Mouse (Mus musculus) lung, embryonic 15.5 days (tissue): ENCODE results near the gene Dmbx1. TPM values are rescaled to one million over a fixed set of nuclear protein-coding genes. Genes with fewer than 3 reads are reported as not detected.

ENCODE experiments used
- ATAC-seq: fragments of 200-750 bp; cut with Nextera tagmentation; 2 replicates; pipeline ENCODE4 v1.8.0; 2017; ENCODE audit warnings: moderate number of reproducible peaks, borderline replicate concordance; ENCODE audit not compliant: low FRiP score, low TSS enrichment; ENCODE audit errors: extremely low read depth
- H3K27ac ChIP-seq: fragments of 300-500 bp; sonication (generic); 2 replicates; pipeline ENCODE4 v1.5.1; 2015; ENCODE audit warnings: moderate library complexity, mild to moderate bottlenecking, inconsistent platforms
- H3K27me3 ChIP-seq: fragments of 300-500 bp; sonication (generic); 2 replicates; pipeline ENCODE4 v1.6.1; 2015; ENCODE audit warnings: inconsistent platforms
- H3K36me3 ChIP-seq: fragments of 300-500 bp; sonication (generic); 2 replicates; pipeline ENCODE4 v1.6.1; 2015; ENCODE audit warnings: inconsistent platforms
- H3K4me1 ChIP-seq: fragments of 300-500 bp; sonication (generic); 2 replicates; pipeline ENCODE4 v1.6.1; 2015; ENCODE audit warnings: inconsistent platforms
- H3K4me2 ChIP-seq: fragments of 300-500 bp; sonication (generic); 2 replicates; pipeline ENCODE4 v1.6.1; 2015; ENCODE audit warnings: inconsistent platforms, mild to moderate bottlenecking, moderate library complexity
- H3K4me3 ChIP-seq: fragments of 300-500 bp; sonication (generic); 2 replicates; pipeline ENCODE4 v1.5.1; 2015; ENCODE audit warnings: mild to moderate bottlenecking, inconsistent platforms
- H3K9ac ChIP-seq: fragments of 300-500 bp; sonication (generic); 2 replicates; pipeline ENCODE4 v1.6.1; 2015; ENCODE audit warnings: inconsistent platforms
- H3K9me3 ChIP-seq: fragments of 300-500 bp; sonication (generic); 2 replicates; pipeline ENCODE4 v1.6.1; 2016; ENCODE audit warnings: inconsistent platforms
- WGBS: fragments of 180-500 bp; shearing (Covaris S2); methylation state at CpG from one replicate; pipeline ENCODE4 v1.1.7; 2015; 5-methylcytosine and 5-hydroxymethylcytosine counted together
- polyA plus RNA-seq: library from polyadenylated mRNA; unstranded; fragments of >200 nt; fragmentation: Nextera tagmentation; extraction: Ambion mirVana; gene quantifications from 2 replicates; pipeline ENCODE4 v1.2.1, GENCODE M21; 2015

Gene Dmbx1
- polyA plus RNA-seq, 1 experiment from 2014 or later, result 0.05 TPM

GRCm38 (mm10) chr4:115962671-115963412, 23.1 kb upstream of the Dmbx1 start:
- Histone ChIP-seq H3K4me1 (peaks cover 18% of the 10 kb centered on the region), H3K4me2 (peak overlapping the region; percentile 94), H3K9me3 (no peaks in the 10 kb centered on the region), H3K36me3 (no peaks in the 10 kb centered on the region), H3K9ac (peak overlapping the region; percentile 80), H3K27ac (no peak overlapping the region), H3K4me3 (peak overlapping the region; percentile 71), H3K27me3 (peaks cover 78% of the 10 kb centered on the region)
- WGBS, result under 1% methylated on average over 79 of the region's 79 CpGs
- ATAC-seq, result peak; percentile 83; the same call in 1 of the 2 replicates

DNA sequence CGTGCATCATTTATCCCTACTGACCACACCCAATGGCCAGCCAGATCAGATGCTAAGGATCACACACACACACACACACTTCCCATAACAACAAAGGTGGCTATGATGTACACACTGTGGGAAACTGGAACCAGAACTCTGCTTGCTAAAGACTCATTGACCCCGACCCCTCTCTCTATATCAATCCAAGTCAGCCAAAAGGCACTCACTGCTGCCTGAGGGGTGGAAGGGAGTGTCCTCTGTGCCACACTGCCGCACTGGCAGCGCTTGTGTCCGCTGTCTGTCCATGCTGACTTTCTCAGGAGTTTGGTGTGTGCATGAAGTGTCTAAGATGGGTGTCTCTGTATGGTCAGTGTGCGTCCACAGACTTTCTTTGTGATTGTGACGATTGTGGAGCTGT, 22.3 kb upstream of the Dmbx1 start:
- Histone ChIP-seq H3K36me3 (no peaks in the 10 kb centered on the region), H3K27me3 (peaks cover 77% of the 10 kb centered on the region), H3K4me3 (no peak overlapping the region), H3K4me1 (peaks cover 18% of the 10 kb centered on the region), H3K27ac (no peak overlapping the region), H3K9me3 (no peaks in the 10 kb centered on the region), H3K4me2 (peak overlapping the region; percentile 94; the same call in 1 of the 2 replicates), H3K9ac (no peak overlapping the region)
- WGBS, result 12% methylated on average over 7 of the region's 7 CpGs
- ATAC-seq, result no peak

DNA sequence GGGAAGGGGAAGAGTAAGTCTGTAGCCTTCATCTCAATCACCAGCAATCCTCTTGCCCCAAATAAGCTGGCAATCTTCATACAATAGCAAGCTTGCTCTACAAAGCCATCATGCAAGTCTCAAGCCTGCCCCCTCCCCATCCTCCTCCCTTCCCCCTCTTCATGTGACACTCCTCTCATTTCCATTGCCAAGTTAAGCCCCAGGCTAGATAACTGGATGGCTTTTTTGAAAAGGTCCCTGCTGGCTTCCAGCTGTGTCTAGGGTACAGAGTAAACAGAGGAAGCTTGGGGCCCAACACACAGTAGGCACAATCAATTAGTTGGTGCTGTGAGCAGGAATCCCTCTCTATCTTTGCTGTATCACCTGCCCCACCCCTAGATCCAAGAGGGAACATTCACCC, 19.8 kb upstream of the Dmbx1 start:
- Histone ChIP-seq H3K9me3 (no peaks in the 10 kb centered on the region), H3K36me3 (no peaks in the 10 kb centered on the region), H3K27me3 (peaks cover 83% of the 10 kb centered on the region), H3K4me1 (peaks cover 18% of the 10 kb centered on the region), H3K4me2 (no peak overlapping the region), H3K9ac (no peak overlapping the region), H3K27ac (no peak overlapping the region), H3K4me3 (no peak overlapping the region)
- no peak for ATAC-seq

DNA sequence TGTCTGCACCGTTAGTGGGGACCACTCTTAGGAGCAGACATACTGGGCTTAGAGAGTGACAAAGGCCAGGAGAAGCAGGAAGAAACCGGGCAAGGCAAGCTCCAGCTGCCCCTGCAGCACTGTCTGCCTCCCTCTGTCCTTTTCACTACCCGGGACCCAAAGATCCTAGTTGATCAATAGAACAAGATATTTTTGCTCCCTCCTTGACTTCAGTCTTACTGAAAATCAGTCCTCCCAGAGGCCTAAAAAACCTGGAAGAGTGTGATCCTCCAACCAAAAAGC, 15.7 kb upstream of the Dmbx1 start:
- Histone ChIP-seq H3K9me3 (no peaks in the 10 kb centered on the region), H3K36me3 (no peaks in the 10 kb centered on the region), H3K4me2 (no peak overlapping the region), H3K4me1 (no peaks in the 10 kb centered on the region), H3K27me3 (peaks cover 84% of the 10 kb centered on the region), H3K4me3 (no peak overlapping the region), H3K27ac (no peak overlapping the region), H3K9ac (no peak overlapping the region)
- WGBS, result 9% methylated on average over 3 of the region's 3 CpGs
- no peak for ATAC-seq

DNA sequence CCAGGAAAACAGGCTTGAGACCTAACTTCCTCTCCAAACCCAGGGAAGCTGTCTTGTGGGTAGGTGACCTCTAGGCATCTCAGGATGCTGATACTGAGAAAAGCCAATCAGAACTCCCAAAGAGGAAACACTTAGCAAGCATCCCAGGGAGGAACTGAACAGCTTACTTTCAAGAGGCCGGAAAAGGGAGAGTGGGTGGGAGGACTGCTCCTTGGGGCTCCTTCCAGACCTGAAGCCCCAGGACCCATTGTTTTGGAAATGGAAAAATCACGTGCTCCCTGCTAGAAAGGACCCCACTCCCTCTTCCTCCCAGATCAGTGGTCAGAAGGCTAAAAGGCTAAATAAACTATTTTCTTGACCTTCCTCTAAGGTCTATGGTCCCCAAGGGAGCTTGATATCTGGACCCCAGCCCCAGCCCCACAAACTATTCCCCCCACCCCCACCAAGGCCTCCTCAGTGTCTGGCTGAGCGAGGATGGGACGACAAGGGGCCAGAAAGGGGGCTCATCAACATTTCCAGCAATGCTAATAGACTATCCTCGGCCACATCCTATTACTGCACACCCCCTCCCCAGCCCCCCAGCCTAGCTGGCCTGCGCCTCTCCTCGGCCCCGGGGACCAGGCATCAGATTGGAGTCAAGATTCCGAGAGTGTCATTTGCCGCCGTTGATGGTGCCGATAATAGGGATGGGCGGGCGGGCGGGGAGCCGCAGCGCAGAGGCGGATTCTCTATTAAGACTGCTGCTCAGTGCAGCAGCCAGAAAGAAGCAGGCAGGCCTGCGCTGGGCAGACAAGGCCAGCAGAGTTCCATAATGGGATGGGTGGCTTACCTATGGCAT, 15.1 kb upstream of the Dmbx1 start:
- Histone ChIP-seq H3K27ac (no peak overlapping the region), H3K4me1 (no peaks in the 10 kb centered on the region), H3K4me3 (no peak overlapping the region), H3K4me2 (0 out of 2 replicates have a peak overlapping the region, but pooled peaks have one; percentile 18), H3K27me3 (peaks cover 84% of the 10 kb centered on the region), H3K9me3 (no peaks in the 10 kb centered on the region), H3K9ac (no peak overlapping the region), H3K36me3 (no peaks in the 10 kb centered on the region)
- ATAC-seq, result no peak
- 4% methylated on average over 19 of the region's 19 CpGs for WGBS

DNA sequence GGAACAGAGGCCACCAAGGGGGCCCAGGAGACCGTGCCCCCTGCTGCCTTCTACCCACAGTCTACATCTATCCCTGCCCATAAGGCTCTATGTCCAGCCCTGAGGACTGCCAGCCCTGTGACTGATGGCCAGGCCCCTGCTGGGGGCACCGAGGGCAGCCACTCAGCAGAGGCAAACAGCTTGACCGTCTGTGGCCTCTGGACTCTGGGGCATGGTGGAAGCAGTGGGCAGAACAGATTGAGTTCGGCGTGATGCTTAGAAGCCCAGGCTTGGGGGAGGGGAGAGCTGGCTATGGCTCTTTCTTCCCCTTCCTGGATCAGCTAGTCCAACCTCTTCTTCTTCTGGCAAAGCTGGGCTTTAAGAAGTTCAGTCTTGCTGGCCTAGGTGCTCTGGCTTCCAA, 13.8 kb upstream of the Dmbx1 start:
- H3K9me3 ChIP-seq, result no peaks in the 10 kb centered on the region
- no peak for ATAC-seq
- no peaks in the 10 kb centered on the region for H3K4me1 ChIP-seq
- peaks cover 90% of the 10 kb centered on the region for H3K27me3 ChIP-seq
- H3K9ac ChIP-seq, result no peak overlapping the region
- H3K4me3 ChIP-seq, result no peak overlapping the region
- no peaks in the 10 kb centered on the region for H3K36me3 ChIP-seq
- H3K4me2 ChIP-seq, result no peak overlapping the region
- H3K27ac ChIP-seq, result no peak overlapping the region
- WGBS, result 19% methylated on average over 5 of the region's 5 CpGs

DNA sequence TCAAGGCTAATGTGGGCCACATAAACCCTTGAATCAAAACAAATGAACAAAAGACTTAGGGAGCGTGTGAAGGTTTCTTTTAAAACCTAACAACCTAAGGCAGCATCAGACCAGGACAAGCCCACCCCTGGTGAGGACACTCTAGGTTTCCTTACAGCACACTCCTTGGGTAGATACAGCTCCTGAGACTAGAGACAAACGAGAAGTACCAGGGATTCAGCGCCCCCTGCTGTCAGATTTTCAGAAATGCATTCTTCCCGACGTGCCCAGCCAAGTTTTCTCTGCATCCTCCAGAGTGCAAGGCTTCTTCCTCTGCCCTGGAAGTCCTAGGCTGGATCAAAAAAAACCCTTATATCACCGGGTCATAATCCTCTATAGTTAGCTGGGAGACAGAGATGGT, 13.0 kb upstream of the Dmbx1 start:
- 16% methylated on average over 6 of the region's 6 CpGs for WGBS
- Histone ChIP-seq H3K4me3 (no peak overlapping the region), H3K27me3 (peaks cover 94% of the 10 kb centered on the region), H3K4me2 (no peak overlapping the region), H3K36me3 (no peaks in the 10 kb centered on the region), H3K27ac (no peak overlapping the region), H3K9me3 (no peaks in the 10 kb centered on the region), H3K9ac (no peak overlapping the region), H3K4me1 (no peaks in the 10 kb centered on the region)
- no peak for ATAC-seq

DNA sequence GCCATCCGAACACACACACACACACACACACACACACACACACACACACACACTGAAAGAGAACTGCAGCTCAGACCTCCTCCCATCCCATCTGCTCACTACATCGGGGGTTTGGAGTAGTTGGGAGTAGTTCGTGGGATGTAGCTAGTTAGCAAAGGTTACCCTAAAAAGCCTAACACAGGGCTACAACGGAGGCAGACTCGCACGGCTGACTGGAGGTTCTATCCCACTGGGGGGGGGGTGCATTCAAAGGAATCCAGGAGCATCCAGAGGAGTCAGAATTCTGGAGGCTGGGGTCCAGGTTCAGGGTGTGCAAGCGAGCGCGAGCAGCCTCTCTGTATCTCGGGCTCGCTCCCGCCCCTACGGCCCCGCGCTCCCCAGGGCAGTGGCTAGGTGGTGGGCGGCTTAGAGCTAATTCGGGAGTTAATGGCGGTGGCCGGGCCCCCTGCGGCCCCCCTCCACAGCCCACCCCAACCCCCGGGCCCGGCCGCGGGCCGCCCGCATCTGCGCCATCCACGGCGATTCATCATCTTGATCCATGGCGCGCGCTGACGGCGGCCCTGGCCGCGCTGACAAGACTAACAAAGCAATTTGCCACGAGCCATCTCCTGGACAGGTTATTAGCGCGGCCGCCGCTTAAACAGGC, 4.1 kb upstream of the Dmbx1 start:
- Histone ChIP-seq H3K27ac (no peak overlapping the region), H3K4me3 (no peak overlapping the region), H3K36me3 (no peaks in the 10 kb centered on the region), H3K4me2 (no peak overlapping the region), H3K9ac (no peak overlapping the region), H3K4me1 (peaks cover 14% of the 10 kb centered on the region), H3K27me3 (peaks cover 98% of the 10 kb centered on the region), H3K9me3 (no peaks in the 10 kb centered on the region)
- WGBS, result under 1% methylated on average over 40 of the region's 41 CpGs
- ATAC-seq, result no peak

DNA sequence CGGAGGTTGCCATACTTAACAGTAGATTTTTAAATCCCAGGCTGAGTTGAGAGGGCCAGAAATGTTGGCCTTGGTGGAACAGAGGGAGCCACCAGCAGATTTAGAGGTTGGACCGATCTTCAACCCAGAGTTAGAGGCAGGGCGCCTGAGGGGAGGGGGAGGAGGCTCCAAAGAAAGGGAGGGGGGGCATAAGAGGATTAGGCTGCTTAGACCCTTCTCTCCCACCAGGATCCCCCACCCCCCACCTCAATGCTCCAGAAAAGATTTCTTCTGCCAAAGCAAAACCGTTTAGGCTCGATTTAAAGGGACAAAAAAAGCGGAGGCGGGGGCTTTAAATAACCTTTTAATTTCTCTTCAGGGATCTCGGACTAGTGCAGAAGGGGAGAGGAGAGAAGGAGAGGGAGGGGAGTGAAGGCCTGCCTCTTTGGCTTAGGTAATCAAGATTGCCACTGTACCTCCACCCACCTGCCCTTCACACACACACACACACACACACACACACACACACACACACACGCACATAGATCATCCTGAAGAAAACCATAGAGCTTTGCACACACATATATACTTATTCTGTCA, 1.6 kb upstream of the Dmbx1 start:
- Histone ChIP-seq H3K4me1 (peaks cover 19% of the 10 kb centered on the region), H3K36me3 (no peaks in the 10 kb centered on the region), H3K4me2 (no peak overlapping the region), H3K27me3 (peaks cover 100% of the 10 kb centered on the region), H3K27ac (no peak overlapping the region), H3K9ac (no peak overlapping the region), H3K4me3 (no peak overlapping the region), H3K9me3 (no peaks in the 10 kb centered on the region)
- no peak for ATAC-seq
- WGBS, result 5% methylated on average over 8 of the region's 9 CpGs

GRCm38 (mm10) chr4:115940681-115941080, 955 bp upstream of the Dmbx1 start:
- Histone ChIP-seq H3K36me3 (no peaks in the 10 kb centered on the region), H3K4me3 (no peak overlapping the region), H3K4me2 (no peak overlapping the region), H3K27ac (no peak overlapping the region), H3K9me3 (no peaks in the 10 kb centered on the region), H3K27me3 (peaks cover 100% of the 10 kb centered on the region), H3K4me1 (peaks cover 21% of the 10 kb centered on the region), H3K9ac (no peak overlapping the region)
- 8% methylated on average over 3 of the region's 3 CpGs for WGBS
- ATAC-seq, result no peak

GRCm38 (mm10) chr4:115938276-115939160, 1.2 kb downstream of the Dmbx1 start:
- H3K9ac ChIP-seq, result no peak overlapping the region
- H3K27ac ChIP-seq, result no peak overlapping the region
- H3K9me3 ChIP-seq, result no peaks in the 10 kb centered on the region
- 3% methylated on average over 37 of the region's 37 CpGs for WGBS
- H3K36me3 ChIP-seq, result no peaks in the 10 kb centered on the region
- H3K4me3 ChIP-seq, result peak overlapping the region; percentile 38
- H3K27me3 ChIP-seq, result peaks cover 99% of the 10 kb centered on the region
- H3K4me2 ChIP-seq, result peak overlapping the region; percentile 70
- peaks cover 17% of the 10 kb centered on the region for H3K4me1 ChIP-seq
- no peak for ATAC-seq
